Mouse (Mus musculus) retina, adult 2 months (tissue): ENCODE results near the gene Ssmem1.

Experiments
- DNase-seq: peaks from one replicate; pipeline ENCODE4 v3.0.0-alpha.2; 2012; ENCODE audit warnings: low read depth, low spot score

Gene Ssmem1

GRCm38 (mm10) chr6:30554092-30554491, 44.4 kb downstream of the Ssmem1 start:
- DNase-seq = no peak

GRCm38 (mm10) chr6:30554621-30555170, 45.0 kb downstream of the Ssmem1 start:
- no peak for DNase-seq

- DNase-seq = no peak
Observed at GRCm38 (mm10) chr6:30556080-30556479, 46.4 kb downstream of the Ssmem1 start.

- DNase-seq = no peak
Observed at GRCm38 (mm10) chr6:30559726-30560125, 50.1 kb downstream of the Ssmem1 start.

GRCm38 (mm10) chr6:30562132-30562531, 52.5 kb downstream of the Ssmem1 start:
- DNase-seq = no peak

DNA sequence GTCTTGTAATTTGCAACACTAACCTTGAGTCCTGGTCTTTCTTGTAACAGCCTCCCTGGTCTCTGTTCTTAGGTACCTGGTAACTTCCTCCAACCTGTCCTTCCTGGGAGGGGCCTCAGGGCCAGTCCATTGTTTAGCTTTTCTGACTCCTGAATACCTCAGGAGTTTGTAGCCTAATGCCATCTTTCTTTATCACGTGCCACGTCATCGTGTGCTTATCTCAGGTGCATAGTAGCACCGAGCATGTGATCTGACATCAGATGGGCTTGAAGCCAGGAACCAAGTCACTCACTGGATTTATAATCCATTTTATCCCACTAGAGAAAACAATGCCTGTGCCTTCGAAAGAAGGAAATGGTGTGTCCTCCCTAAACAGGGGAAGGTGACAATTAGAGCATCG, 53.9 kb downstream of the Ssmem1 start:
- no peak for DNase-seq

GRCm38 (mm10) chr6:30564051-30564450, 54.4 kb downstream of the Ssmem1 start:
- no peak for DNase-seq

- DNase-seq = no peak
Observed at GRCm38 (mm10) chr6:30568069-30568468, 58.4 kb downstream of the Ssmem1 start, which contains the start of gene Cpa4. Cpa4 (plus strand) TSS chr6:30568369.

DNA sequence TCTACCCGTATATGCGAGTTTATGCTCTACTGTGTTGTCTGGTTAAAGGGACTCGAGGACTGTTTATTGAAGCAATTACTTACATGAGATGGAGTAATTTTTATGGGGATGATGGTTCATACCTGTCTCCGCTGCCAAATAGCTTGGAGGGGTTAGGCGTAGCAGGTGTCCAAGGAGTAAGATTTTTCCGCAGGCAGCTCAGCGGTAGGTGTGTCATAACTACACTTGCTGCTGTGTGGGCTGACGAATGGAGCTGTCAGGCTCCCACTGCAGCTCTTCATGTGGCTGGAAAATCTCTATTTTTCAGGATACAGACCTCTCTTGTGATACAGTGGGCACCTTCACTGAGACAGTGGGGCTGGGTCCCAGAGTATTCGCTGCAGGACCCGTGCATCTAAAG, 59.7 kb downstream of the Ssmem1 start:
- no peak for DNase-seq
